Mouse (Mus musculus): ENCODE measurements at regions not wholly inside any gene's neighbourhood (a gene's known extent, or its start where the extent isn't known, plus 50 kb on each side); places are given as distances from the start of the nearest gene placed in this dataset.

GRCm38 (mm10) chr3:8284655-8285428 lies 1325.0 kb downstream of the Zfp704 start:
- Histone ChIP-seq H3K4me1 (ENCODE audit: insufficient read depth, low read depth, low read length) (no peaks in the 10 kb centered on the region), H3K27me3 (ENCODE audit: insufficient read depth, low read length) (no peaks in the 10 kb centered on the region), H3K4me3 (ENCODE audit: low read depth, low read length) (no peak overlapping the region), H3K36me3 (replicated peaks) (no peaks in the 10 kb centered on the region), H3K9me3 (replicated peaks) (no peaks in the 10 kb centered on the region)
- TF ChIP-seq GATA2 (IDR thresholded peaks at IDR 0.05; ENCODE audit: borderline replicate concordance, low read depth, low read length) (no peak), GATA1 (IDR thresholded peaks at IDR 0.05; ENCODE audit: borderline replicate concordance, low read length) (no peak), POLR2AphosphoS5 (IDR thresholded peaks at IDR 0.05; ENCODE audit: insufficient replicate concordance, low read depth, low read length) (no peak), CTCF (IDR thresholded peaks at IDR 0.05; ENCODE audit: low read depth, low read length) (no peak), TAL1 (conservative IDR thresholded peaks at IDR 0.05; ENCODE audit: low read depth, low read length) (no peak)
- ATAC-seq (ENCODE audit: extremely low read depth, insufficient number of reproducible peaks, low FRiP score, poor library complexity, severe bottlenecking), result no peak
- DNase-seq (ENCODE audit: low spot score), result no peak

DNA sequence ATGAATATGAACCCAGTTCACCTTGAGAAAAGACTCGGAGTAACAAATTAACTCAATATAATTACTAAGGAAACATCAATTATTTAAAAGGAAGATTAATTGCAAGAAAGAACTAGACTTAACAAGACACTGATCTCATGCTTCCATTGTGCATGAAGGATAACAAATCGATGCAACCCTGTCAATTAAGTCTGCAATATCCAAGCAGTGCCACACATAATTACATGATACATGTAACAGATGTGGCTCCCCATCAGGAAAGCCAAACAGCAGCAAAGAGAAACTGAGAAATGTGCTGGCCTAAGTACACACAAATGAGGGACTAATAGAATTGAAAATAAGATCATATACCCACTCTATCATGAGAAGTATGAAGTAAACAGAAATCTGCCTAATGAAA lies 1327.5 kb downstream of the Zfp704 start:
- no peak for DNase-seq (ENCODE audit: low spot score)
- no peaks in the 10 kb centered on the region for H3K9me3 ChIP-seq (replicated peaks)

GRCm38 (mm10) chr3:8276661-8277060 lies 1333.2 kb downstream of the Zfp704 start:
- Histone ChIP-seq H3K27me3 (ENCODE audit: insufficient read depth, low read length) (no peaks in the 10 kb centered on the region), H3K36me3 (replicated peaks) (no peaks in the 10 kb centered on the region), H3K4me1 (ENCODE audit: insufficient read depth, low read depth, low read length) (no peaks in the 10 kb centered on the region), H3K9me3 (replicated peaks) (no peaks in the 10 kb centered on the region), H3K4me3 (ENCODE audit: low read depth, low read length) (no peak overlapping the region)
- TF ChIP-seq GATA1 (IDR thresholded peaks at IDR 0.05; ENCODE audit: borderline replicate concordance, low read length) (no peak), POLR2AphosphoS5 (IDR thresholded peaks at IDR 0.05; ENCODE audit: insufficient replicate concordance, low read depth, low read length) (no peak)
- ATAC-seq (ENCODE audit: extremely low read depth, insufficient number of reproducible peaks, low FRiP score, poor library complexity, severe bottlenecking) (no peak), DNase-seq (ENCODE audit: low spot score) (no peak)

More for the DNA sequence above, 1327.5 kb downstream of the Zfp704 start:
- Histone ChIP-seq H3K27me3 (ENCODE audit: insufficient read depth, low read length) (no peaks in the 10 kb centered on the region), H3K4me3 (ENCODE audit: low read depth, low read length) (no peak overlapping the region), H3K36me3 (replicated peaks) (no peaks in the 10 kb centered on the region), H3K4me1 (ENCODE audit: insufficient read depth, low read depth, low read length) (no peaks in the 10 kb centered on the region)
- no peak for ATAC-seq (ENCODE audit: extremely low read depth, insufficient number of reproducible peaks, low FRiP score, poor library complexity, severe bottlenecking)
- TF ChIP-seq GATA2 (IDR thresholded peaks at IDR 0.05; ENCODE audit: borderline replicate concordance, low read depth, low read length) (no peak), POLR2AphosphoS5 (IDR thresholded peaks at IDR 0.05; ENCODE audit: insufficient replicate concordance, low read depth, low read length) (no peak)

GRCm38 (mm10) chr3:8270935-8271298 lies 1339.0 kb downstream of the Zfp704 start:
- Histone ChIP-seq H3K4me1 (ENCODE audit: insufficient read depth, low read depth, low read length) (no peaks in the 10 kb centered on the region), H3K36me3 (replicated peaks) (no peaks in the 10 kb centered on the region), H3K9me3 (replicated peaks) (no peaks in the 10 kb centered on the region), H3K27me3 (ENCODE audit: insufficient read depth, low read length) (no peaks in the 10 kb centered on the region), H3K4me3 (ENCODE audit: low read depth, low read length) (no peak overlapping the region)
- TF ChIP-seq TAL1 (conservative IDR thresholded peaks at IDR 0.05; ENCODE audit: low read depth, low read length) (no peak), GATA1 (IDR thresholded peaks at IDR 0.05; ENCODE audit: borderline replicate concordance, low read length) (no peak), GATA2 (IDR thresholded peaks at IDR 0.05; ENCODE audit: borderline replicate concordance, low read depth, low read length) (no peak), CTCF (IDR thresholded peaks at IDR 0.05; ENCODE audit: low read depth, low read length) (no peak), POLR2AphosphoS5 (IDR thresholded peaks at IDR 0.05; ENCODE audit: insufficient replicate concordance, low read depth, low read length) (no peak)
- DNase-seq (ENCODE audit: low spot score) (no peak), ATAC-seq (ENCODE audit: extremely low read depth, insufficient number of reproducible peaks, low FRiP score, poor library complexity, severe bottlenecking) (no peak)

GRCm38 (mm10) chr3:8270009-8270934 lies 1339.6 kb downstream of the Zfp704 start:
- Histone ChIP-seq H3K9me3 (replicated peaks) (no peaks in the 10 kb centered on the region), H3K36me3 (replicated peaks) (no peaks in the 10 kb centered on the region), H3K4me1 (ENCODE audit: insufficient read depth, low read depth, low read length) (no peaks in the 10 kb centered on the region), H3K27me3 (ENCODE audit: insufficient read depth, low read length) (no peaks in the 10 kb centered on the region), H3K4me3 (ENCODE audit: low read depth, low read length) (no peak overlapping the region)
- no peak for DNase-seq (ENCODE audit: low spot score)
- no peak for TF ChIP-seq GATA2 (IDR thresholded peaks at IDR 0.05; ENCODE audit: borderline replicate concordance, low read depth, low read length)
- no peak for TF ChIP-seq TAL1 (conservative IDR thresholded peaks at IDR 0.05; ENCODE audit: low read depth, low read length)
- TF ChIP-seq GATA1 (IDR thresholded peaks at IDR 0.05; ENCODE audit: borderline replicate concordance, low read length), result no peak
- TF ChIP-seq CTCF (IDR thresholded peaks at IDR 0.05; ENCODE audit: low read depth, low read length), result no peak
- TF ChIP-seq POLR2AphosphoS5 (IDR thresholded peaks at IDR 0.05; ENCODE audit: insufficient replicate concordance, low read depth, low read length), result no peak
- no peak for ATAC-seq (ENCODE audit: extremely low read depth, insufficient number of reproducible peaks, low FRiP score, poor library complexity, severe bottlenecking)

DNA sequence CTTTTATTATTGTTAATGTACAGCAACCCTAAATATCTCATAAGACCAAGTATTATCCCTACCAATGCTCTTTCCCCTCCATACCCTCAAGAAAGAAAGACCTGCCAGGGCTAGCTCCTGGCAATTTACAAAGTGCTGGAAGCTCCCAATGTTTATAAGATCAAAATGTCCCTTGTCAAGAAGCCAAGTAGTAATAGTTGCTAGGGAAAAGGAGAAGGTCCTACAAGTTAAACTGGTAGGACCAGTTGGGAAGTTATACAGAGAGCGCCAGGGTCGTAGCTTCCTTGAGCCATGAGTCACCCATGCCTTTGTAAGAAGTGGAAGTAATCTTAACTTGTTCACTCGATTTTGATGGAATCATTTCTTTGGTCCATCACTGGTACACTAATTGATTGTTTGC lies 1344.1 kb downstream of the Zfp704 start:
- no peak for TF ChIP-seq GATA2 (IDR thresholded peaks at IDR 0.05; ENCODE audit: borderline replicate concordance, low read depth, low read length)
- TF ChIP-seq GATA1 (IDR thresholded peaks at IDR 0.05; ENCODE audit: borderline replicate concordance, low read length), result no peak
- no peak for TF ChIP-seq POLR2AphosphoS5 (IDR thresholded peaks at IDR 0.05; ENCODE audit: insufficient replicate concordance, low read depth, low read length)
- no peak for TF ChIP-seq TAL1 (conservative IDR thresholded peaks at IDR 0.05; ENCODE audit: low read depth, low read length)
- TF ChIP-seq CTCF (IDR thresholded peaks at IDR 0.05; ENCODE audit: low read depth, low read length), result no peak
- Histone ChIP-seq H3K27me3 (ENCODE audit: insufficient read depth, low read length) (no peaks in the 10 kb centered on the region), H3K9me3 (replicated peaks) (no peaks in the 10 kb centered on the region), H3K4me3 (ENCODE audit: low read depth, low read length) (no peak overlapping the region), H3K36me3 (replicated peaks) (no peaks in the 10 kb centered on the region), H3K4me1 (ENCODE audit: insufficient read depth, low read depth, low read length) (no peaks in the 10 kb centered on the region)
- no peak for ATAC-seq (ENCODE audit: extremely low read depth, insufficient number of reproducible peaks, low FRiP score, poor library complexity, severe bottlenecking)
- no peak for DNase-seq (ENCODE audit: low spot score)
